Mouse (Mus musculus): ENCODE results near the gene 3110040M04Rik. TPM values are rescaled to one million over a fixed set of nuclear protein-coding genes. Genes with fewer than 3 reads are reported as not detected.

3110040M04Rik gene
- total and polyA plus RNA-seq, 3 experiments = 0.19 to 0.25 TPM; not detected in 1

DNA sequence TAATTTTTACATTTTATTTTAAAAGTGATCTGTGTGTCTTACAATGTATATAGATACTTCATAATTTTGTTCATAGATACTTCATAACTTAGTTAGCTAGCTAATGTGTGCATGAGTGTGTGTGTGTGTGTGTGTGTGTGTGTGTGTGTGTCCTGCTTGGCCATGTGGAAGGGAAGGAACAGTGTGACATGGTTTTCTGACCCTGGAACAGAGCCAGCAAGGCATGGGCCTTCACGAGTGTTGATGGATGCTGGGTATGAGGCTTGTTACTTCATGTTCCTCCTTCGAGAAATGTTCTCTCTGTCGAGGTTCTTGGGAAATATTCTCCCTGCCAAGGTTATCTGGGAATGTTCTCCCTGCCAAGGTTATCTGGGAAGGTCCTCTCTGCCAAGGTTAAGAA lies 29.8 kb downstream of the 3110040M04Rik start:
- H3K27ac ChIP-seq (ENCODE audit: control insufficient read depth, low read depth, low read length) = no peak overlapping the region
- no peaks in the 10 kb centered on the region for H3K9me3 ChIP-seq (replicated peaks; ENCODE audit: insufficient read depth, low read length)
- DNase-seq (ENCODE audit: low read depth, low spot score) = no peak
- H3K4me1 ChIP-seq (ENCODE audit: control insufficient read depth in 1 of 2, insufficient read depth in 2 of 2, low read length in 2 of 2) = peaks cover 0 to 4% of the 10 kb centered on the region in 2 experiments; a peak in 2 of 4 replicates
- H3K36me3 ChIP-seq (ENCODE audit: control insufficient read depth in 1 of 2, insufficient read depth in 2 of 2, low read length in 2 of 2) = peaks cover 0 to 1% of the 10 kb centered on the region in 2 experiments; a peak in 1 of 4 replicates
- H3K9ac ChIP-seq (ENCODE audit: control insufficient read depth, low read depth, low read length, poor library complexity, severe bottlenecking) = no peak overlapping the region
- no peak overlapping the region for H3K4me3 ChIP-seq (ENCODE audit: control insufficient read depth in 1 of 2, insufficient read depth in 1 of 2, low read depth in 2 of 2, low read length in 2 of 2)
- TF ChIP-seq EP300 (IDR thresholded peaks at IDR 0.05; ENCODE audit: low read depth in 1 of 2, low read length in 2 of 2) = no peak
- no peak for TF ChIP-seq TCF12 (IDR thresholded peaks at IDR 0.05; ENCODE audit: low read depth, low read length)
- no peak for TF ChIP-seq CHD2 (IDR thresholded peaks at IDR 0.05; ENCODE audit: low read length)
- TF ChIP-seq NELFE (IDR thresholded peaks at IDR 0.05; ENCODE audit: low read depth, low read length) = no peak
- TF ChIP-seq ZMIZ1 (IDR thresholded peaks at IDR 0.05; ENCODE audit: low read depth, low read length) = no peak
- TF ChIP-seq RAD21 (IDR thresholded peaks at IDR 0.05; ENCODE audit: low read depth, low read length) = no peak
- TF ChIP-seq CHD1 (IDR thresholded peaks at IDR 0.05; ENCODE audit: low read depth, low read length) = no peak
- TF ChIP-seq RCOR1 (IDR thresholded peaks at IDR 0.05; ENCODE audit: low read depth, low read length) = no peak
- no peak for TF ChIP-seq ZNF384 (IDR thresholded peaks at IDR 0.05; ENCODE audit: low read depth, low read length)
- no peak for TF ChIP-seq MAX (IDR thresholded peaks at IDR 0.05; ENCODE audit: low read length)
- no peak for TF ChIP-seq JUND (IDR thresholded peaks at IDR 0.05; ENCODE audit: low read depth, low read length)
- no peak for TF ChIP-seq NRF1 (IDR thresholded peaks at IDR 0.05; ENCODE audit: insufficient read depth, low read depth, low read length, poor library complexity, severe bottlenecking)
- H3K27me3 ChIP-seq (ENCODE audit: control insufficient read depth in 1 of 2, insufficient read depth in 2 of 2, low read length in 2 of 2) = no peaks in the 10 kb centered on the region; a peak in 1 of 4 replicates
- H3K79me2 ChIP-seq (ENCODE audit: control insufficient read depth, insufficient read depth, low read length, poor library complexity) = no peaks in the 10 kb centered on the region

GRCm38 (mm10) chr1:151235574-151235973 lies 31.7 kb downstream of the 3110040M04Rik start:
- no peak for TF ChIP-seq POLR2AphosphoS5 (IDR thresholded peaks at IDR 0.05; ENCODE audit: borderline replicate concordance, low read depth, low read length)
- TF ChIP-seq NELFE (IDR thresholded peaks at IDR 0.05; ENCODE audit: low read depth, low read length) = no peak
- TF ChIP-seq TBP (IDR thresholded peaks at IDR 0.05; ENCODE audit: low read depth, low read length) = no peak
- no peak for TF ChIP-seq POLR2A (IDR thresholded peaks at IDR 0.05; ENCODE audit: control insufficient read depth in 1 of 2, insufficient read depth in 1 of 2, low read depth in 1 of 2, low read length in 2 of 2, poor library complexity in 1 of 2)
- peaks cover 0 to 5% of the 10 kb centered on the region in 2 experiments; a peak in 2 of 4 replicates for H3K4me1 ChIP-seq (ENCODE audit: control insufficient read depth in 1 of 2, insufficient read depth in 2 of 2, low read length in 2 of 2)
- H3K27me3 ChIP-seq (ENCODE audit: control insufficient read depth in 1 of 2, insufficient read depth in 2 of 2, low read length in 2 of 2) = no peaks in the 10 kb centered on the region; a peak in 1 of 4 replicates
- peaks cover 0 to 3% of the 10 kb centered on the region in 2 experiments; a peak in 1 of 4 replicates for H3K36me3 ChIP-seq (ENCODE audit: control insufficient read depth in 1 of 2, insufficient read depth in 2 of 2, low read length in 2 of 2)
- no peak overlapping the region for H3K9ac ChIP-seq (ENCODE audit: control insufficient read depth, low read depth, low read length, poor library complexity, severe bottlenecking)
- no peak for DNase-seq (ENCODE audit: low read depth, low spot score)
- no peaks in the 10 kb centered on the region for H3K9me3 ChIP-seq (replicated peaks; ENCODE audit: insufficient read depth, low read length)
- H3K79me2 ChIP-seq (ENCODE audit: control insufficient read depth, insufficient read depth, low read length, poor library complexity) = no peaks in the 10 kb centered on the region
- no peak overlapping the region for H3K27ac ChIP-seq (ENCODE audit: control insufficient read depth, low read depth, low read length)
- H3K4me3 ChIP-seq (ENCODE audit: control insufficient read depth in 1 of 2, insufficient read depth in 1 of 2, low read depth in 2 of 2, low read length in 2 of 2) = no peak overlapping the region

Measured in MEL (cell line).